Mouse (Mus musculus) limb, embryonic 12.5 days (tissue): Measurements from ENCODE around the gene Slc35b4. TPM values are rescaled to one million over a fixed set of nuclear protein-coding genes. Genes with fewer than 3 reads are reported as not detected.

Experiments used
- ATAC-seq: fragments of 200-750 bp; cut with Nextera tagmentation; 2 replicates; pipeline ENCODE4 v1.8.0; 2017; ENCODE audit warnings: low read depth, moderate TSS enrichment; ENCODE audit not compliant: insufficient number of reproducible peaks, insufficient read depth, low FRiP score, low TSS enrichment
- H3K27ac ChIP-seq: fragments of 300-500 bp; sonication (generic); 2 replicates; pipeline ENCODE4 v1.5.1; 2016; ENCODE audit warnings: mild to moderate bottlenecking, moderate library complexity
- H3K27me3 ChIP-seq: fragments of 300-500 bp; sonication (generic); 2 replicates; pipeline ENCODE4 v1.6.1; 2016; ENCODE audit warnings: mild to moderate bottlenecking, moderate library complexity
- H3K36me3 ChIP-seq: fragments of 300-500 bp; sonication (generic); 2 replicates; pipeline ENCODE4 v1.6.1; 2016; ENCODE audit warnings: mild to moderate bottlenecking, moderate library complexity
- H3K4me1 ChIP-seq: fragments of 300-500 bp; sonication (generic); replicated peaks from 2 replicates; pipeline ENCODE4 v1.6.1; 2016
- H3K4me2 ChIP-seq: fragments of 300-500 bp; sonication (generic); 2 replicates; pipeline ENCODE4 v1.6.1; 2016; ENCODE audit warnings: mild to moderate bottlenecking, moderate library complexity
- H3K4me3 ChIP-seq: fragments of 300-500 bp; sonication (generic); replicated peaks from 2 replicates; pipeline ENCODE4 v1.5.1; 2016; ENCODE audit warnings: mild to moderate bottlenecking
- H3K9ac ChIP-seq: fragments of 300-500 bp; sonication (generic); replicated peaks from 2 replicates; pipeline ENCODE4 v1.6.1; 2016; ENCODE audit warnings: mild to moderate bottlenecking, moderate library complexity
- H3K9me3 ChIP-seq: fragments of 300-500 bp; sonication (generic); 2 replicates; pipeline ENCODE4 v1.6.1; 2016; ENCODE audit warnings: mild to moderate bottlenecking, moderate library complexity
- WGBS: fragments of 180-500 bp; shearing (Covaris S2); methylation state at CpG from one replicate; pipeline ENCODE4 v1.1.7; 2016; 5-methylcytosine and 5-hydroxymethylcytosine counted together
- polyA plus RNA-seq: library from polyadenylated mRNA; unstranded; fragments of >200 nt; fragmentation: Nextera tagmentation; extraction: Ambion mirVana; gene quantifications from 2 replicates; pipeline ENCODE4 v1.2.1, GENCODE M21; 2016

Gene Slc35b4
- 39.7 and 42.7 TPM in 2 replicates for polyA plus RNA-seq

DNA sequence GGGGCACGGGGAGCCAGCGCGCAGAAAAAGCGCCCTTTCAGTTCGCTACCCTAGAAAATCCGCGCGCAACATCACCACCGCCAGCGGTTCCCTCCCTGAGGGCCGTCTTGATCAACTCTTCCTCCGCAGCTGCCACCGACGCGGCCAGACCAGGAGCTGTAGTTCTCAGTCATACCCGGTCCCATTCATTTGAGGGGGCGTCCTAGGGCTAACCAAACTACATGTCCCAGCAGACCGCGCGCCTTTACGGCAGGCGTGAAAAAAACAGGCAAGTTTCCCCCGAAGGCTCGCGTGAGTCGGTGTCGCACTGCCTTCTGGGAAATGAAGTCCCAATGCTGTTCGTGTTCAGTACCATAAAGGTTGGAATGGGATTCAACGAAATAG, at the start of gene Slc35b4:
Slc35b4 (minus strand) TSS at position 248 of the 384 bp plus-strand sequence.
- Histone ChIP-seq H3K9ac (peak within 1 kb of the TSS; percentile 81), H3K27ac (peak within 1 kb of the TSS; percentile 77), H3K4me1 (peaks cover 8% of the 10 kb centered on the region), H3K9me3 (no peaks in the 10 kb centered on the region), H3K4me2 (peak within 1 kb of the TSS; percentile 68), H3K27me3 (no peaks in the 10 kb centered on the region), H3K36me3 (peaks cover 8% of the 10 kb centered on the region; the same call in 1 of the 2 replicates), H3K4me3 (peak within 1 kb of the TSS; percentile 76)
- peak; percentile 100 for ATAC-seq
- under 1% methylated on average over 29 of the region's 29 CpGs for WGBS

DNA sequence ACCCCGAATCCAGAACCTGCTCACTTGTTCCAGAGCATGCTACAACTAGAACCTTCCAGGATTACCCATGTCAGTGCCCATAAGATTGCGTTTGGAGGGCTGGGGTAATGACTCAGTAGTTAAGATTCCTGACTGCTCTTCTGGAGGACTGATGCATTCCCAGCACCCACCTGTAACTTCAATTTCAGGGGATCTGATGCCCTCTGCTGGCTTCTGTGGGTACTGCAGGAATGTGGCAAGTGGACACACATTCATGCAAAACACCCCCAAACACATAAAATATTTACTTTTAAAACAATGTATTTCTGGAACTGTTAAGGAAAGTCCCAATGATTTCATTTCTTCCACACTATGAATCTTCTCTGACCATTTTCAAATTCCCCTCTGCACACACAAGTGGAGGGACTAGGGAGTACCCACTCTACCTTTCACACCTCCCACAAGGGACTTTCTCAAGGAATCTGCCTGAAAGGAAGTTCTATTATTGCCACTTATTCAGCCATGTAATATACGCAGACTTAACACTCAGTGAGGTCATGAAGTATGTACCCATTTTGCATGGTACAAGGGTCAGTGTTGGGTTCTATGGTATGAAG, 48.2 kb upstream of the Slc35b4 start:
- WGBS: 96% methylated on average over 3 of the region's 3 CpGs
- H3K27ac ChIP-seq: no peak overlapping the region
- no peak overlapping the region for H3K4me3 ChIP-seq
- no peak overlapping the region for H3K4me2 ChIP-seq
- H3K36me3 ChIP-seq: no peaks in the 10 kb centered on the region
- ATAC-seq: no peak
- H3K4me1 ChIP-seq: 0 out of 2 replicates have a peak, but pooled peaks cover 3% of the 10 kb centered on the region
- H3K9me3 ChIP-seq: 0 out of 2 replicates have a peak, but pooled peaks cover 6% of the 10 kb centered on the region
- H3K27me3 ChIP-seq: peaks cover 8% of the 10 kb centered on the region
- H3K9ac ChIP-seq: no peak overlapping the region

DNA sequence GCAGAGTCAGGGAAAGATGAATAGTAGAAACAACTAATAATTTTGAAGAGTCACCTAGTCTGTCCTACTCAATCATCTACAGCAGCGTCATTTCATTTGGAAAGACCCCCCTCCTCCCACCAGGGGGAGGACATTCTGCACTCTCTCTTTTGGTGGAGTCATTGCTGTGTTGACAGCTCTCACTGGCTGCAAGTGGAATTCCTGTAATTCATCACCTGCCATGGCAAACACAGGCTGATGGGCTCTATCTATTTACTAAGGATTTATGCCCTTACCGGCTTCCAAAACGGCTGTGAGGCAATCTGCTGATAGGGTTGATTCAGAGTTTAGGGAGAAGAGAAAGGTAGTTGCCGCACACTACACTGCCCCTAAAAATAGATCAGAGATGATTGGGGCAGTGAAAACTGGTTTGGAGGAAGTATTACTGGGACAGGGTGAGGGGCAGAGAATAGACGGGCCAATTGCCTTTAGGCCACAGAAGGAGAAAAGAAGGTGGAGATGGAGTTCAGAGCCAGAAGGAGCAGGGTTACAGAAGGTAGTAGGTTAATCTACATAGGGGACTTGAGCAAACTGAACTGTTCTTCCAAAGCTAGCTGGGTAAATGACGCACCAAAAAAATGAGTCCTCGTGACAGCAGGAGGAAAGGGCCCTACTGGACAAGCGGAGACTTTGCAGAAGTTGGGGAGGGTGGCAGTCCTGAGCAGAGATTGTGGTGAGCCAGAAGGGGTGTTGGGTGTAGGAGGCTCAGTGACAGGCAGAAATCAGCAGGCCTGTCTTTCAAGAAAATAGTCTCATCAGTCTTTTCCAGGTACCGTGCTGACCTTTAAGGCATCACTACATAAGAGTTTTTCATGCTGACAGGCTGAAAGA, 39.8 kb upstream of the Slc35b4 start:
- no peak overlapping the region for H3K4me3 ChIP-seq
- no peak for ATAC-seq
- H3K9me3 ChIP-seq: no peaks in the 10 kb centered on the region
- no peak overlapping the region for H3K4me2 ChIP-seq
- no peak overlapping the region for H3K9ac ChIP-seq
- H3K4me1 ChIP-seq: no peaks in the 10 kb centered on the region
- H3K27ac ChIP-seq: no peak overlapping the region
- H3K27me3 ChIP-seq: peaks cover 13% of the 10 kb centered on the region; the same call in 1 of the 2 replicates
- WGBS: 55% methylated on average over 9 of the region's 9 CpGs
- no peaks in the 10 kb centered on the region for H3K36me3 ChIP-seq

DNA sequence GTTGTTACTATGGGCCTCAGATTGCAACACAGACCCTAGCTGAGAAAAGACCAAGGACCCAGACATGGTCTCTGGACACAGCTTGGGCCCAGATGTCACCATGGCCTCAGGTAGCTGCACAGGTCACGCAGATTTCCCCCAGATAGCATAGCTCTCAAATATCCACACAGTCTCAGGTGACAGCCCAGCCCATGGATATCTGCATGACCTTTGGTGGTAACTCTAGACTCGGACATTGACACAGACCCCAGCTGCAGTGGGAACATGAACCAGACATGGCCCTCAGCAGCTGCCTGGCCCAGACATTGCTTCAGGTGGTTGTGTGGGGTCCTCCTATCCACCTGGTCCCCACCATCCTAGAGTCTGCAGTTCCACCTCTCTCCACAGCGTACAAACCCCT, 28.8 kb upstream of the Slc35b4 start:
- Histone ChIP-seq H3K9ac (no peak overlapping the region), H3K4me3 (no peak overlapping the region), H3K9me3 (no peaks in the 10 kb centered on the region), H3K36me3 (no peaks in the 10 kb centered on the region), H3K27ac (no peak overlapping the region), H3K4me1 (no peaks in the 10 kb centered on the region), H3K4me2 (no peak overlapping the region), H3K27me3 (peaks cover 4% of the 10 kb centered on the region; the same call in 1 of the 2 replicates)
- 72% methylated on average over 3 of the region's 3 CpGs for WGBS
- no peak for ATAC-seq

DNA sequence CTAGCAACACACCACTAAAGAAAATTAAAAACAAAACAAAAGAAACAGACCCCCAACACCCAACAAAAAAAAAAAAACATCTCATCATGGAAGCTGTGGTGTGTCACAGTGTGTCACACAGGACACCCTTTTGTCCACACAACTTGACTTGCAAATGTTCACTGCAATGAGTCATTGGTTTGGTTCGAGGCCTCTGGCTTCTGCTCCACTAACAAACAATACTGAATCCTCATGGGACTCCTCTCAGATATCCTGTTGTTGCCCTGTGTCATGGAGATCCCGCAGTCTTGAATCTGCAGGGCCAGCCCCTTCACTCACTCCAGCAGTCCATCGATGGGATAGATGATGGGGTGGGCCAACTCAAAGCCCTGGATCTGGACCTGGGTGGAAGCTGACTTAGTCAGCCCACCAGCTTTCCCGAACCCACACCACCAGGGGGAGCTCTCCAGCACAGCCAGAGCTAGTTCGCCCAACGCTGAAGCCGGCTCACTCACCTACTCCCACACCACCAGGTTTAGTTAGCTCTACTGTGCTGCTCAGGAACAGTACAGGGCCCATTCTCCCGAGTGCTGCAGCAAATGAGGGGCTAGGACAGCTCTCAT, 28.2 kb upstream of the Slc35b4 start:
- no peak overlapping the region for H3K27ac ChIP-seq
- ATAC-seq: no peak; the same call in 1 of the 2 replicates
- H3K9me3 ChIP-seq: no peaks in the 10 kb centered on the region
- H3K4me2 ChIP-seq: no peak overlapping the region
- no peaks in the 10 kb centered on the region for H3K4me1 ChIP-seq
- no peak overlapping the region for H3K9ac ChIP-seq
- no peaks in the 10 kb centered on the region for H3K36me3 ChIP-seq
- 82% methylated on average over 8 of the region's 8 CpGs for WGBS
- no peak overlapping the region for H3K4me3 ChIP-seq
- peaks cover 4% of the 10 kb centered on the region; the same call in 1 of the 2 replicates for H3K27me3 ChIP-seq

DNA sequence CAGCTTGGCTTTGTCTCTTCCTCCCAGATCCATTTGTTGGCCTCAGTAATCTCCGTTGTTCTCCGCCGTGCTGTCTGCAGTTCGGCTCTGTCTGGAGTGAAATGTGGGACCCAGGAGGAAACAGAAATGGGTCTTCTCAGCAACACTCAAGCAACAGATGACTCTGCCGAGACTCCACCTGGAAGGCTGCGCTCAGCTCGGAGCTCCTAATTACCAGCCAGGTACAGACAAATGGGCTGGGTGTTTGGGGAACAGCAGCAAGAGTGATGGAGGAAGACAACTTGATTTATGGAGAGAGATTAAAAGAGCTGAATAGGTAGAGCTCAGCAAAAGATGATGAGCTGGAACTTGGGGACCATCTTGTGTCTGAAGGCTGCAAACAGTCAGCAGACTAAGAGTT, 26.6 kb upstream of the Slc35b4 start:
- Histone ChIP-seq H3K36me3 (no peaks in the 10 kb centered on the region), H3K9ac (no peak overlapping the region), H3K27ac (no peak overlapping the region), H3K4me2 (no peak overlapping the region), H3K9me3 (no peaks in the 10 kb centered on the region), H3K27me3 (peaks cover 4% of the 10 kb centered on the region; the same call in 1 of the 2 replicates), H3K4me1 (no peaks in the 10 kb centered on the region), H3K4me3 (no peak overlapping the region)
- no peak for ATAC-seq
- 62% methylated on average over 7 of the region's 7 CpGs for WGBS

DNA sequence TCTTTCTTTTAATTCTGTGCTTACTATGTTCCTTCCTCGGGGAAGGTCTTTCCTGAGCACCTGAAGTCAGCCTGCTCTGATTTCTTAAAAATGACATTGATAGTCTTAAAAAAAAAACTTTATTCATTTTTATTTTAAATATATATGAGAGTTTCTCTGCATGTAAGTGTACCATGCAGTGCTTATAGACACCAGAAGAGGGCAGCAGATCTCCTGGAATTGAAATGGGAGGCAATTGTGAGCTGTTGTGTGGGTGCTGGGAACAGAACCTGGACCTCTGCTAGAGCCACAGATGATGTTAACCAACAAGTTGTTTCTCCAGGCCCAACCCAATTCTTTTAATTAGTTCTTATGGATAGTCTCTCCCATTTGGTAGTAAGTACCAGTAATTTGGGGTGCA, 18.1 kb upstream of the Slc35b4 start:
- H3K27me3 ChIP-seq: peaks cover 7% of the 10 kb centered on the region; the same call in 1 of the 2 replicates
- no peak overlapping the region for H3K4me2 ChIP-seq
- peaks cover 4% of the 10 kb centered on the region; the same call in 1 of the 2 replicates for H3K9me3 ChIP-seq
- H3K36me3 ChIP-seq: no peaks in the 10 kb centered on the region
- WGBS: 93% methylated on average over 1 of the region's 1 CpGs
- H3K4me3 ChIP-seq: no peak overlapping the region
- H3K9ac ChIP-seq: no peak overlapping the region
- no peak overlapping the region for H3K27ac ChIP-seq
- ATAC-seq: no peak
- no peaks in the 10 kb centered on the region for H3K4me1 ChIP-seq

DNA sequence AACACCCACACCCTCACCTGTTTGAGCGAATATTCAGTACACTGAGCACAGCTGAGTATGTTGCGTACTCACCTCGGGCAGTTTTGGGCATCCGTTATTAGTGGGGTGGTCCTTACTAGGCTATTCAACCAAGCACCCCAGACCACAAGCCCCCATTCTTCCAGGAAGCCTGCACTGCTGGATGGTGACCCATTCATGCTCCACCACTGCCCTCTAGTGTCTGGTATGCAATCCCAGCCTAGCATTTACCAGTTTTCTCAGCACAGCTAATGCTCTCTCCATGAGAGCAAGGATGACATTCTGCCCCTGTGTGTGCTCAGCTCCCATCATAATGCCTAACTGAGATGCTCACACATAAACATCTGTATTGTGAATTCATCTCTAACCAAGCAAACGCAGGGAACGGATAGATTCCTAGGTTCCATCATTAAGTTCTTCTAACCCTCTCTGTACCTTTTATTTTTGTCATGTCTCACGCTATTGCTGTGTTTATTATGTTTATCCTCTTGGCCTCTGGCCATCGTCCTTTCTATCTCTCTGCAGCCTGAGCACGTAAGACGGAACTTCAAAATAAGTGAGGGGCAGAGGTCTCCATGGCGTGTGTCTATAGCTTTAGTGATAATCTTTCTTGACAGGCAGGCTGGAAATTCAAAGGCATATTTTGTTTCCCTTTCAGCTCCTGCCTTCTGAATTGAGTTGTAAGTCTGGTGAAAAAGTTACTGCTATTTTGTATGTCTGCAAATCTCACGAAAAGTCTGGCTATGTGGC, 17.0 kb upstream of the Slc35b4 start:
- WGBS: 66% methylated on average over 12 of the region's 12 CpGs
- H3K27ac ChIP-seq: no peak overlapping the region
- H3K4me2 ChIP-seq: no peak overlapping the region
- no peak overlapping the region for H3K9ac ChIP-seq
- peaks cover 7% of the 10 kb centered on the region; the same call in 1 of the 2 replicates for H3K27me3 ChIP-seq
- H3K36me3 ChIP-seq: no peaks in the 10 kb centered on the region
- H3K4me3 ChIP-seq: no peak overlapping the region
- no peak for ATAC-seq
- H3K9me3 ChIP-seq: peaks cover 4% of the 10 kb centered on the region; the same call in 1 of the 2 replicates
- H3K4me1 ChIP-seq: no peaks in the 10 kb centered on the region

DNA sequence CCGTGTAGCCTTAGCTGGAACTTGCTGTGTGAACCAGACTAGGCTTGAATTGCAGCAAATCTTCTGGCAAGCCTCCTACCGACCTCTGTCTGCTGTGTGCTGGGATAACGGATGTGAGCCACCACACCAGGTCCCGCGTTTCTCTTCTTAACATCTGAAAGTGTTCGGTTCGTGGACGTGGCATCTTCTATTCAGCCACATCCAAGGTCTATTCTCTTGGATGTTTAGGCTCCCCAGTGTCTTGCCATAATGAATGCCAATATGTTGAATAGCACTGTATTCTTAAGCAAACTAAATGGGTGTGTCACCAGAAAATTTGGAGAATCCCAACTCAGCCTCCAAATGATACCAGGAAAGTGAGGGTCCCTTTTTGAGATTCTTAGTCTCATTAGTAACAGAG, 14.5 kb upstream of the Slc35b4 start:
- Histone ChIP-seq H3K27ac (no peak overlapping the region), H3K27me3 (peaks cover 5% of the 10 kb centered on the region; the same call in 1 of the 2 replicates), H3K4me3 (no peak overlapping the region), H3K4me1 (no peaks in the 10 kb centered on the region), H3K9me3 (peaks cover 4% of the 10 kb centered on the region; the same call in 1 of the 2 replicates), H3K36me3 (no peaks in the 10 kb centered on the region), H3K9ac (no peak overlapping the region), H3K4me2 (no peak overlapping the region)
- ATAC-seq: no peak
- 91% methylated on average over 8 of the region's 8 CpGs for WGBS

DNA sequence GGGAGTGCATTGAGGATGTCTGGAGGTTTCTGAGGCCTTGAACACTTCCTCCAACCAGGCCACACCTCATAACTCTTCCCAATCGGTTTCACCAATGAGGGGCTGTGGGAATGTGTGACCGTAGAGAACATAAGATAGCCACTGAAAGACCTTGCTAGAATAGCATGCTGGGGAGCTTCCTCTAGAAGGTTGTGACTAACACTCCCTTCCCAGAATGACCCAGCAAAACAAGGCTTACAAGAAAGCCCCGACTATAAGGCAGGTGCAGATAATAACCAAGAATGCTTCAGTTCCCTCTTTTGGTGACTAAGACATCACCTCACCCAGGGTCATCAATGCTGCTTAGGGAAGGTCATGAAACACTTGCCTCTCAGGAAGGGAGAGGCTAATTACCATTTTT, 12.6 kb upstream of the Slc35b4 start:
- H3K36me3 ChIP-seq: no peaks in the 10 kb centered on the region
- WGBS: 90% methylated on average over 3 of the region's 3 CpGs

More for the DNA sequence above, 12.6 kb upstream of the Slc35b4 start:
- H3K27me3 ChIP-seq: peaks cover 2% of the 10 kb centered on the region; the same call in 1 of the 2 replicates
- no peaks in the 10 kb centered on the region for H3K4me1 ChIP-seq
- H3K9me3 ChIP-seq: no peaks in the 10 kb centered on the region
- no peak overlapping the region for H3K27ac ChIP-seq
- no peak for ATAC-seq
- no peak overlapping the region for H3K4me3 ChIP-seq
- H3K4me2 ChIP-seq: no peak overlapping the region
- H3K9ac ChIP-seq: no peak overlapping the region
